Mouse (Mus musculus) skeletal muscle tissue, adult 2 months (tissue): ENCODE data around the gene Cnot4.
"Not testable (repeated sequence)": the region's sequence is repeated elsewhere in the genome, so short reads cannot be mapped to it uniquely, and the experiment has no call there.

Source experiments
- DNase-seq: peaks from one replicate; pipeline ENCODE4 v3.0.0-alpha.2; 2012; ENCODE audit warnings: low read depth, low spot score

Gene Cnot4

GRCm38 (mm10) chr6:35133579-35134488, at the start of gene Cnot4:
Cnot4 (minus strand) TSS chr6:35133724.
- DNase-seq: peak; percentile 95

DNA sequence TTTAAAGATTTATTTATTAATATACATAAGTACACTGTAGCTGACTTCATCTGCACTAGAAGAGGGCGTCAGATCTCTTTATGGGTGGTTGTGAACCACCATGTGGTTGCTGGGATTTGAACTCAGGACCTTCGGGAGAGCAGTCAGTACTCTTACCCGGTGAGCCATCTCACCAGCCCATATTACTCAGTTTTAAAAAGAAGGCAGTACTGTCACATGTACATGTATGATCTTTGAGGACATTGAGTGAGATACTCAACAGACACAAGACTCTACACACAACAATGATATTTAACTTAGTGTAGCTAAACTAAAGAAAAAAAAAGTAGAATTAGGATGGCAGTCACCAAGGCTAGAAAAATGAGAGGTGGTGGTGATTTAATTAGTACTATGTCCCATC, 45.8 kb upstream of the Cnot4 start:
- not testable (repeated sequence) for DNase-seq

DNA sequence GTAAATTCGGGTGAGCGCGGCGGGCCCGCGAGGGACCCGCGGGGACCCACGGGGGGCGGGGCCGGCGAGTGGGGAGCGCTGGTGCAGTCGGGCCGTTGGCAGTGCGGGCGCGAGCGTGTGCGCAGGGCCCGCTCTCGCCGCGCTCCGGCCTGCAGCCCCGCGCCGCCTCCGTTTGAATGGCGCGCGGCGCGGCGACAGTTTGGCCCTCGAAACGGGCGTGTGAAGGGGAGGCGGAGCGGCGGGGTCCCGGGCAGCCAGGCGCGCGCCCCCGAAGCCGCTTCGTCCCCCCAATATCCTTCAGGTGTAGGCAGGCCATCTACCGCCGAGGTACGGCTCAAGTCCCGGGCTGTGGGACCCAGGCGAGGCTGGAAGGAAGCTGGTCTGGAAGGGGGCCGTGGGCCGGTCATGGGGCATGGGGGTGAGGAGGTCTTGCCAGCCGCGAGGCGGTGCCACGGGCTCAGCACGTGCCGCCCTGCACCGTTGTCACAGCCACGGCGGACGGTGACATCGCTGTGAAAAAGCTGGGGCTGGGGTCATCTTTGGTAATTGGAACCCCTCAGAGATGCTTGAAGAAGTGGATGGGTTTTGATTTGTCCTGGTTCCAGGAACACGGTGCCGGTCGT, 44.2 kb upstream of the Cnot4 start:
- DNase-seq: peak; percentile 7

- peak; percentile 50 for DNase-seq
These were observed 43.6 kb upstream of the Cnot4 start, which contains the start of gene Nup205 for GRCm38 (mm10) chr6:35176979-35177649. Nup205 (plus strand) TSS chr6:35177421.

GRCm38 (mm10) chr6:35173181-35173580, 39.7 kb upstream of the Cnot4 start:
- DNase-seq: no peak

- DNase-seq: not testable (repeated sequence)
These were observed 38.5 kb upstream of the Cnot4 start for GRCm38 (mm10) chr6:35172028-35172427.

DNA sequence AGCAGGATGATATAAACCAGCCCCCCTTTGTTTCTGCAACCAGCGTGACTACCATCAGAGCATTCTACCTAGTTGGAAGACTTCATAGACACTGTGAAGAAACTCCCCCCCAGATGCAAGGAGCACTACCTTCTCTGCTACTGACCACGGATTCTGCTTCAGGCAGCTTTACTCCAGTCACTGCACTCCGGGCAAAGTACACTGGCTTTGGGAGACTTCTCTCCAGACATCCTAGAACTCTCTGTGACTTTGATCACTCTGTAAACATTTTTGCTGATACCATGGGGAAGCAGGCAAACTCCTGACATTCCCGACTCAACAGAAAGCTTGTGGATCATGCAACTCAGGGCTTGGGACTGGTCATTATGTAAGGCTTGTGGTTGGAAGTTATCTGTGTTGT, 35.7 kb upstream of the Cnot4 start:
- DNase-seq: no peak

- DNase-seq: no peak
These were observed 21.0 kb upstream of the Cnot4 start for GRCm38 (mm10) chr6:35154540-35154939.

DNA sequence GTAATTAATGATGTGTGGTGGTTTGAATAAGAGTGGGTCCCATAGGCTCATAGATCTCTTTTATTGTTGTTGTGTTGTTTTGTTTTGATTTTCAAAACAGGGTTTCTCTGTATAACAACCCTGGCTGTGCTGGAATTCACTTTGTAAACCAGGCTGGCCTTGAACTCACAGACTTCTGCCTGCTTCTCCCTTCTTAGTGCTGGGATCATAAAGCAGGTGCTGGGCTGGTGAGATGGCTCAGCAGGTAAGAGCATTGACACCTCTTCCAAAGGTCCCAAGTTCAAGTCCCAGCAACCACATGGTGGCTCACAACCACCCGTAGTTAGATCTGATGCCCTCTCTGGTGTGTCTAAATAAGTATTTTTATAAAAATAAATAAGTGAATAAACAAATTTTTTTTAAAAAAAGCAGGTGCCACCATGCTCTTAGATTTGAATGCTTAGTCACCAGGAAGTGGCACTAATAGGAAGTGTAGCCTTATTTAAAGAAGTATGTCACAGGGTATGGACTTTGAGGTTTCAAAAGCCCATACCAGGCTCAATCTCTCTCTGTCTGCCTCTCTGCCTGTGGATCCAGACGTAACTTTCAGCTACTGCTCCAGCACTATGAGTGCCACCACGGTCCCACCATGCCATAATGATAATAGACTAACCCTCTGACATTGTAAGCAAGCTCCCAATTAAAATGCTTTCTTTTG, 14.3 kb upstream of the Cnot4 start:
- DNase-seq: no peak

- DNase-seq: no peak
These were observed 12.0 kb upstream of the Cnot4 start for GRCm38 (mm10) chr6:35145569-35145968.

- DNase-seq: no peak
These were observed 6.8 kb upstream of the Cnot4 start for GRCm38 (mm10) chr6:35140351-35140750.

DNA sequence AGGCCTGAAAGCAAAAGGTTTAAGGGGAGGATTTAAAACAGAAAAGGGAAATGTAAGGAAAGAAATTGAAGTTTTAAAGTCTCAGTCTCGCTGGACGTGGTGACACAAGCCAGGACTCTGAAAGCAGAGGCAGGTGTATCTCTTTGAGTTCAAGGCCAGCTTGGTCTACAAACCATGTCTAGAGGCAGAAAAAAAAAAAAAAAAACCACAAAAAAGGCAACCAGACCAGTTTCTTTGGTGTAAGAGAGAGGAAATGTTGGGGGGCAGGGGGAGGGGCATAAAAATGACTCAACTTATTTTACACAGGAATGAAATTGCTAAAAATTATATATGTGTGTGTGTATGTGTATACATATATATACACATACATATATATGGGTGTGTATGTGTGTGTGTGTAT, 1.3 kb upstream of the Cnot4 start:
- no peak for DNase-seq

- DNase-seq: no peak
These were observed 312 bp downstream of the Cnot4 start for GRCm38 (mm10) chr6:35133246-35133578.

- no peak for DNase-seq
These were observed 718 bp downstream of the Cnot4 start for GRCm38 (mm10) chr6:35132806-35133205.

DNA sequence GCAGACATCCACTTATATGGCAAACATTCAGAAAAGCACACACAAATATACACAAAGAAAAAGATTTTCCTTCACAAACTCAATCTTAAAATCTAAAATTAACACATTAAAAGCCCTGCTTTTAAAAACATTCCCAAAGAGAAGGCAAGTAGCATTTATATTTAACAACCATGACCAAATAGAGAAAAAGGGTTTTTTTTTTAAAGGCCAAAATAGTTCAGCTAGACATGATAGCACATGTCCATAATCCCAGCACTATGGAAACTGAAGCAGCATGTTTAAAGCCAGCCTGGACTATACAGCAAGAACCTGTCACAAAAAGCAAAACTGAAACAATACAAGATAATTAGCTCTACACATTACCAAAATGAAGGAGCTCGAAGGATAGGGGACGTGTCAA, 11.0 kb downstream of the Cnot4 start:
- no peak for DNase-seq

GRCm38 (mm10) chr6:35121925-35122324, 11.6 kb downstream of the Cnot4 start:
- DNase-seq: no peak

DNA sequence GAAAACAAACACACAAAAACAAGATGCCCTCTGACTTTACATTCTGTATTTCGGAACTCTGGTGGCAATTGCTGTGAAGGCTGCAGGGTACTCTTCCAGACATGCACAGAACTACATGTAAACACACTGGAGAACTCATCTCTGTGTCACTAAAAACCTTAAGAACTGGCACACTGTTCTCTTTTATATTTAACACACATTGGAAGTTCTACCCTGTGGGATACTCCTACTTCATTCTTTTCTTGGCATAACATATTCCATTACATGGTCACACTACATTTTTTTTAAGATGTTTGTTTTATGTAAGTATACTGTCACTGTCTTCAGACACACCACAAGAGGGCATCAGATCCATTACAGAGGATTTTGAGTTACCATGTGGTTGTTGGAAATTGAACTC, 31.1 kb downstream of the Cnot4 start:
- DNase-seq: no peak

GRCm38 (mm10) chr6:35084927-35085326, 48.6 kb downstream of the Cnot4 start:
- DNase-seq: no peak

- no peak for DNase-seq
These were observed 58.4 kb downstream of the Cnot4 start for GRCm38 (mm10) chr6:35075148-35075547.

DNA sequence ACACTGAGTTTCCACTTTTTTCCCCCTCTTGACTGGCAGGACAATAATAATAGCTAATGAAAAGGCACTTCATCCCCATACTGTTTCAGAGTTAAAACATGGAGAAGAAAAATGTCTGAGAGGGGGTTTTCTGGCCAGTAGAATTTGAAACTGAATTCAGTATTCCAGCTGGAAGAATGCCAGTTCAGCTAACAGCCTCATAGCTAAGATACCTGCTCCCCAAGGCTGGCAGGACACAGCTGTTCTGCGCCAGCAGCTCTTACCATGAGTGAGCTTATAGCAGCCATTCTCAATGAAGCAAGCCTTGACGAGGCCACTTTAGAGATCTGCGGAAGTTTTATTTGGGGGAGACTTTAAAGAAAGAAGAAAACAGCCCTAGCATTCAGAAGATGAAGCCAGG, 62.3 kb downstream of the Cnot4 start:
- no peak for DNase-seq

DNA sequence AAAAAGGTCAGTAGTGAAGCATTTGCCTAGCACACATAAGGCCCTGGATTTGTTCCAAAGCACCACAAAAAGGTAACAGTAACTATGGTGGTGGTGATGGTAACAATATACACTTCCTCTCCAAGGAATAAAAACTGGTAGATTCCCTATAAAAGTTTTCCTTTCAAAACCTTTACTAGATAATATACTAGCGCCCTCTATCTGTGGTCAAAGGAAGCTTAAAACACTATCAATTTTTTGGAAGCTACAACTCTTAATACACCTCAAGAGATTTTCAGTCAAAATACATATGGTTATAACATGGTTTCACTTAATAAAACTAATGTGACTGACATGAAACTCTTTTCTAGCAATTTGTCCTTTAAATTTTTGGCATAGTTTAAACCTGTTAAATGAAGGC, 71.1 kb downstream of the Cnot4 start:
- DNase-seq: no peak

DNA sequence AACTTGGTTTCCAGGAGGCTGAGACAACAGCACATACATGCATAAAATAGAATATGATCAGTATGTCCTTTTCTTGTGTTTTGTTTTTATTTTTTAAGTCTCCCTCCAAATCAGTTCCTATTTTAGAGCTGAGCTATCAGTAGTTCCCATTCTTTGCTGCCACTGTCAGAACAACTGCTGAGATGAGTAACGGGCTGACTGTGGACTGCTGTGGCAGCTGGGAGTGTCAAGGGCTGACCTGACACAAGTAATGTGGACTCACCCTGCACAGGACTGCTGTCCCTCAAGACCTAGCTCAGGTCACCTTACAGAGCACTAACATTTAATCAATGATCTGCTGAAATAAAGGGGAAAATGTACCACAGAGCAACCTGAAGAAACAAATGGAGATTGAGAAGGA, 90.4 kb downstream of the Cnot4 start:
- no peak for DNase-seq
